Mouse (Mus musculus) ES-E14 (cell line): ENCODE measurements around the gene Il11ra1.

Experiments
- CHD2 ChIP-seq: IDR thresholded peaks from 2 replicates; pipeline ENCODE4 v1.6.1; 2014; ENCODE audit warnings: mild to moderate bottlenecking, low read depth, low read length, inconsistent platforms
- MAFK ChIP-seq: IDR thresholded peaks from 2 replicates; pipeline ENCODE4 v1.6.1; 2014; ENCODE audit warnings: mild to moderate bottlenecking, low read depth, low read length, inconsistent platforms; ENCODE audit not compliant: insufficient read depth
- ZNF384 ChIP-seq: IDR thresholded peaks from 2 replicates; pipeline ENCODE4 v1.6.1; 2012; ENCODE audit warnings: low read depth, low read length, inconsistent platforms

GRCm38 (mm10) chr4:41682789-41683188 lies 17.0 kb upstream of the Il11ra1 start:
- TF ChIP-seq MAFK, result no peak
- TF ChIP-seq ZNF384, result no peak
- TF ChIP-seq CHD2, result no peak
